Mouse (Mus musculus): ENCODE measurements around the gene Rsad1. TPM values are rescaled to one million over a fixed set of nuclear protein-coding genes. Genes with fewer than 3 reads are reported as not detected.

Gene Rsad1
- polyA plus RNA-seq, 1 experiment from 2014 or later, result 1.6 TPM

- H3K27me3 ChIP-seq (replicated peaks; ENCODE audit: insufficient read depth, low read length), result no peaks in the 10 kb centered on the region
- ATAC-seq, result no peak
- H3K4me3 ChIP-seq (ENCODE audit: low read depth, low read length), result no peak overlapping the region
- no peaks in the 10 kb centered on the region for H3K4me1 ChIP-seq (ENCODE audit: insufficient read depth, low read depth, low read length)
- WGBS, result 43% methylated on average over 3 of the region's 3 CpGs
- H3K36me3 ChIP-seq (ENCODE audit: insufficient read depth, low read length), result no peaks in the 10 kb centered on the region
- DNase-seq (ENCODE audit: low spot score), result no peak
- H3K9me3 ChIP-seq (ENCODE audit: low read length), result no peaks in the 10 kb centered on the region
- H3K9ac ChIP-seq (replicated peaks; ENCODE audit: low read depth), result no peak overlapping the region
- H3K4me2 ChIP-seq (replicated peaks; ENCODE audit: low read depth, low read length), result no peak overlapping the region
- TF ChIP-seq EP300 (IDR thresholded peaks at IDR 0.05), result no peak
- TF ChIP-seq CTCF (IDR thresholded peaks at IDR 0.05), result no peak
- no peak overlapping the region for H3K27ac ChIP-seq (ENCODE audit: low read length)
Measured at GRCm38 (mm10) chr11:94558226-94558625, 9.2 kb upstream of the Rsad1 start.

DNA sequence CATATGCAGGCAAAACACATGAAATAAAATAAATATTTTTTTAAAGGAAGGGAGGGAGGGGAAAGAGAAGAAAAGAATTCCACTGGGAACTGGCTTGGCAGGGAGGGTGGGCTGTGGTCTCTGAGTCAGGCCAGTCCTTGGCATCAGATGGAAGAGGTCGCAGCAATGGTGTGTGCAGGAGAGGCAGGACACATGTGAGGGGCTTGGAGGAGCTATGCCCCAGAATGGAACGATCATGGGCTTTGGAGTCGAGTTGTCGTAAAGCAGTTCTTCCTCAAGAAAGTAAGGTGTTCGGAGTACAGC is 1.3 kb upstream of the Rsad1 start:
- TF ChIP-seq CTCF (IDR thresholded peaks at IDR 0.05) (no peak), EP300 (IDR thresholded peaks at IDR 0.05) (no peak)
- no peak for DNase-seq (ENCODE audit: low spot score)
- Histone ChIP-seq H3K4me3 (ENCODE audit: low read depth, low read length) (no peak overlapping the region), H3K27ac (ENCODE audit: low read length) (no peak overlapping the region), H3K9me3 (ENCODE audit: low read length) (no peaks in the 10 kb centered on the region), H3K4me2 (replicated peaks; ENCODE audit: low read depth, low read length) (no peak overlapping the region), H3K9ac (replicated peaks; ENCODE audit: low read depth) (no peak overlapping the region), H3K27me3 (replicated peaks; ENCODE audit: insufficient read depth, low read length) (no peaks in the 10 kb centered on the region), H3K4me1 (ENCODE audit: insufficient read depth, low read depth, low read length) (no peaks in the 10 kb centered on the region; the same call in 1 of the 2 replicates), H3K36me3 (ENCODE audit: insufficient read depth, low read length) (no peaks in the 10 kb centered on the region)
- 62% methylated on average over 5 of the region's 5 CpGs for WGBS
- no peak for ATAC-seq

- Histone ChIP-seq H3K4me1 (ENCODE audit: insufficient read depth, low read depth, low read length) (no peaks in the 10 kb centered on the region; the same call in 1 of the 2 replicates), H3K4me3 (ENCODE audit: low read depth, low read length) (no peak overlapping the region), H3K27ac (ENCODE audit: low read length) (no peak overlapping the region), H3K9me3 (ENCODE audit: low read length) (no peaks in the 10 kb centered on the region), H3K27me3 (replicated peaks; ENCODE audit: insufficient read depth, low read length) (no peaks in the 10 kb centered on the region), H3K36me3 (ENCODE audit: insufficient read depth, low read length) (no peaks in the 10 kb centered on the region), H3K9ac (replicated peaks; ENCODE audit: low read depth) (no peak overlapping the region), H3K4me2 (replicated peaks; ENCODE audit: low read depth, low read length) (no peak overlapping the region)
- ATAC-seq (no peak), DNase-seq (ENCODE audit: low spot score) (no peak)
- TF ChIP-seq EP300 (IDR thresholded peaks at IDR 0.05) (no peak), CTCF (IDR thresholded peaks at IDR 0.05) (no peak)
- 55% methylated on average over 10 of the region's 10 CpGs for WGBS
Measured at GRCm38 (mm10) chr11:94549691-94550441, 811 bp upstream of the Rsad1 start.

DNA sequence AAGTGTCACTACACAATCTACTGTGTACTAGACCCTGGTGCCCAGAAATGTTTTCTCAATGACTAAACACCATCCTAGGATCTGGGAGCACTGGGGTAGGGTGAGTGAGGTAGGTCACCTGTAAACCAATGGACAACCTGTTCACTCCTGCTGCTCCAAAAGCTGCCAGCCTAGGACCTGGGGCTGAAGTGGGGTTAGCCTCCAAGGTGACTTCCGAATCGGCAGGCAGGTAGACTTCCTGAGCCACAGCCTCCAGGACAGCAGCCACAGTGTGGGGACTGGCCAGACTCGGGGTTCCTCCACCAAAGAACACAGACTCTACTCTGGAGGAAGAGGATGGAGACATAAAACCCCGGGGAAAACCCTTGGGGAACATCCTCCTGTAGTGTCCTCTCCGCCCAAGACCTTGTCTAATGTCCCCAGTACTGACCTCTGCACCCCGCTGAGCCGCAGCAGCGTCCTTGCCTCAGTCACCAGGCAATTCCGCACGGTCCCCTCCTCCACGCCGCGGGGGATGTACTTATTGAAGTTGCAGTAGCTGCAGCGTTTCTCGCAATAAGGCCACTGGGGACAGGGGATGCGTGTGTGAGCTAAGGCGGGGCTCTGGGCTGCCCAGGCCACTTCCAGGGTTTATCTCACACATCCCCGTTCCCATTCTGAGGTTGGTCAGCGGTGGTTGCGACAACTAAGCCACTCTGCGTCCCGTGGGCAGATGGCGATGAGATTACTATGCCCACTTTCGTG is 842 bp downstream of the Rsad1 start:
- Histone ChIP-seq H3K4me3 (ENCODE audit: low read depth, low read length) (peak overlapping the region; percentile 45), H3K4me1 (ENCODE audit: insufficient read depth, low read depth, low read length) (peaks cover 3% of the 10 kb centered on the region), H3K9ac (replicated peaks; ENCODE audit: low read depth) (peak overlapping the region; percentile 27; the same call in 1 of the 2 replicates), H3K36me3 (ENCODE audit: insufficient read depth, low read length) (no peaks in the 10 kb centered on the region), H3K9me3 (ENCODE audit: low read length) (no peaks in the 10 kb centered on the region), H3K4me2 (replicated peaks; ENCODE audit: low read depth, low read length) (peak overlapping the region; percentile 81), H3K27ac (ENCODE audit: low read length) (no peak overlapping the region), H3K27me3 (replicated peaks; ENCODE audit: insufficient read depth, low read length) (no peaks in the 10 kb centered on the region)
- DNase-seq (ENCODE audit: low spot score), result peak; percentile 43
- WGBS, result 8% methylated on average over 23 of the region's 24 CpGs
- TF ChIP-seq CTCF (IDR thresholded peaks at IDR 0.05) (no peak), EP300 (IDR thresholded peaks at IDR 0.05) (no peak)
- ATAC-seq, result peak; percentile 13; the same call in 1 of the 2 replicates

GRCm38 (mm10) chr11:94547271-94547670 is 1.8 kb downstream of the Rsad1 start:
- H3K27me3 ChIP-seq (replicated peaks; ENCODE audit: insufficient read depth, low read length), result no peaks in the 10 kb centered on the region
- WGBS, result 93% methylated on average over 6 of the region's 6 CpGs
- H3K9me3 ChIP-seq (ENCODE audit: low read length), result no peaks in the 10 kb centered on the region
- no peak overlapping the region for H3K27ac ChIP-seq (ENCODE audit: low read length)
- no peak overlapping the region for H3K9ac ChIP-seq (replicated peaks; ENCODE audit: low read depth)
- ATAC-seq, result no peak
- no peak for TF ChIP-seq CTCF (IDR thresholded peaks at IDR 0.05)
- no peak for TF ChIP-seq EP300 (IDR thresholded peaks at IDR 0.05)
- peaks cover 3% of the 10 kb centered on the region for H3K4me1 ChIP-seq (ENCODE audit: insufficient read depth, low read depth, low read length)
- DNase-seq (ENCODE audit: low spot score), result no peak
- no peak overlapping the region for H3K4me3 ChIP-seq (ENCODE audit: low read depth, low read length)
- no peaks in the 10 kb centered on the region for H3K36me3 ChIP-seq (ENCODE audit: insufficient read depth, low read length)
- no peak overlapping the region for H3K4me2 ChIP-seq (replicated peaks; ENCODE audit: low read depth, low read length)

GRCm38 (mm10) chr11:94546381-94546780 is 2.7 kb downstream of the Rsad1 start:
- no peaks in the 10 kb centered on the region for H3K9me3 ChIP-seq (ENCODE audit: low read length)
- H3K27me3 ChIP-seq (replicated peaks; ENCODE audit: insufficient read depth, low read length), result no peaks in the 10 kb centered on the region
- H3K27ac ChIP-seq (ENCODE audit: low read length), result no peak overlapping the region
- H3K9ac ChIP-seq (replicated peaks; ENCODE audit: low read depth), result no peak overlapping the region
- WGBS, result 88% methylated on average over 5 of the region's 5 CpGs
- ATAC-seq (no peak), DNase-seq (ENCODE audit: low spot score) (no peak)
- TF ChIP-seq EP300 (IDR thresholded peaks at IDR 0.05) (no peak), CTCF (IDR thresholded peaks at IDR 0.05) (no peak)
- H3K4me3 ChIP-seq (ENCODE audit: low read depth, low read length), result no peak overlapping the region
- H3K4me1 ChIP-seq (ENCODE audit: insufficient read depth, low read depth, low read length), result peaks cover 3% of the 10 kb centered on the region
- no peaks in the 10 kb centered on the region for H3K36me3 ChIP-seq (ENCODE audit: insufficient read depth, low read length)
- no peak overlapping the region for H3K4me2 ChIP-seq (replicated peaks; ENCODE audit: low read depth, low read length)

All from lung, postnatal 0 days (tissue).